Mouse (Mus musculus): Measurements from ENCODE around the gene Aldh1a1. TPM values are rescaled to one million over a fixed set of nuclear protein-coding genes. Genes with fewer than 3 reads are reported as not detected.
"Not testable (repeated sequence)": the region's sequence is repeated elsewhere in the genome, so short reads cannot be mapped to it uniquely, and the experiment has no call there.

The Aldh1a1 gene
- polyA plus RNA-seq, 1 experiment from 2014 or later: 5.0 TPM

DNA sequence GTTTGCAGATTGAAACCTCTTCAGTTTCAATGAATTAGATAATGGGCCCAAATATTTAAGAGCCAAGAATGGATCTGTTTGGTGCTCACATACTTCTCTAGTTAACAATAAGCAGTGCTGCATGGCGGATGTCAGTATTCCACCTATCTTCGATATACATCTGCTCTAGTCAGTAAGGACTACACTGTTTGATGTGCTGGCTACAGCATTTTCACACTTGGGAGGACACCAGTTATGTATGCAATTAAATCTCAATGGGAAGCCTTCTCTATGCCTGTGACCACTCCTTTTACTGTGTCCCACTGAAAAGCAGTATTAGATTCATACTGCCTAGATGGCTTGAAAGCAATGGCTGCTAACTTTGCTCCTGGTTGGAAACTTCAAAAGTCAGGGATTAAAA is 111.4 kb downstream of the Aldh1a1 start:
- Histone ChIP-seq H3K4me2 (no peak overlapping the region), H3K4me3 (replicated peaks) (no peak overlapping the region), H3K27ac (replicated peaks) (no peak overlapping the region), H3K36me3 (no peaks in the 10 kb centered on the region), H3K4me1 (no peaks in the 10 kb centered on the region), H3K9ac (replicated peaks) (no peak overlapping the region), H3K27me3 (replicated peaks) (no peaks in the 10 kb centered on the region), H3K9me3 (replicated peaks) (no peaks in the 10 kb centered on the region)
- 88% methylated on average over 2 of the region's 2 CpGs for WGBS
- no peak for ATAC-seq (ENCODE audit: low FRiP score)

DNA sequence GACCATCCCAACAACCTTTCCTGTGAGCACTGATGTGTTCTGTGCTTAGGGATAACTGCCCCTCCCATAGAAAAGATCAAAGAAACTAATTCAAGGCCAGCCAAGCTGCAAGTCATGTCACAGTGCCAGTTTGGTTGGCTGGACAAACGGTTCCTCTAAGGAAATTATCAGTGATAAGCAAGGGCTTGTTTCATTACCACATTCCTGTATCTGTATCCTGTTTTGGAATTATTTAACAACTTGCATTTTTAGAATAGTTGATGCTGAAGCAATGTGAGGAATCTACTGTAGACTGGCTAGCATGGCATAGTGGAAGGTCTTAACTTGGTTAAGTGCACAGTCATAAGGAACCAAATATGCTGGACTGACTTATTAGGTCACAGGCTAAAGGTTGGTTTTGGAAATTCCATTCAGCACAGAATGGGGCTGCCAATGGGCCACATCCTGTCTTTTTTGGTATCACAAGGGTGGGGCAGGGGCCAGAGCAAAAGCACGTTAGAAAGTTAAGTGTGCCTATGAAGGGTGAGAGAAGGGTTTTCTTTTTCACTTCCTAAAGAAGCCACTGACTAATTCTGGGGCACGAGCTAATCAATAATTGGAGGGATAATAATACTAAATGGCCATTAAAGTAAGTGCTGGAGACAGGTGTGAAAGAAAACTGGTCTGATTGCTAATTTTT is 121.9 kb downstream of the Aldh1a1 start:
- ATAC-seq (ENCODE audit: low FRiP score): no peak
- H3K27ac ChIP-seq (replicated peaks): no peak overlapping the region
- WGBS: 70% methylated on average over 3 of the region's 3 CpGs
- H3K27me3 ChIP-seq (replicated peaks): no peaks in the 10 kb centered on the region
- no peaks in the 10 kb centered on the region for H3K36me3 ChIP-seq
- H3K9ac ChIP-seq (replicated peaks): no peak overlapping the region
- no peak overlapping the region for H3K4me3 ChIP-seq (replicated peaks)
- no peaks in the 10 kb centered on the region for H3K9me3 ChIP-seq (replicated peaks)
- no peaks in the 10 kb centered on the region for H3K4me1 ChIP-seq
- no peak overlapping the region for H3K4me2 ChIP-seq

GRCm38 (mm10) chr19:20622434-20622833 is 129.9 kb downstream of the Aldh1a1 start:
- H3K36me3 ChIP-seq: no peaks in the 10 kb centered on the region
- 27% methylated on average over 2 of the region's 2 CpGs for WGBS
- no peaks in the 10 kb centered on the region for H3K27me3 ChIP-seq (replicated peaks)
- H3K9me3 ChIP-seq (replicated peaks): no peaks in the 10 kb centered on the region
- no peak overlapping the region for H3K27ac ChIP-seq (replicated peaks)
- no peak overlapping the region for H3K9ac ChIP-seq (replicated peaks)
- no peak overlapping the region for H3K4me3 ChIP-seq (replicated peaks)
- ATAC-seq (ENCODE audit: low FRiP score): no peak
- no peaks in the 10 kb centered on the region for H3K4me1 ChIP-seq
- no peak overlapping the region for H3K4me2 ChIP-seq

- no peak overlapping the region for H3K27ac ChIP-seq (replicated peaks)
- no peaks in the 10 kb centered on the region for H3K9me3 ChIP-seq (replicated peaks)
- 50% methylated on average over 10 of the region's 10 CpGs for WGBS
- H3K4me2 ChIP-seq: no peak overlapping the region
- no peak overlapping the region for H3K4me3 ChIP-seq (replicated peaks)
- H3K27me3 ChIP-seq (replicated peaks): no peaks in the 10 kb centered on the region
- H3K36me3 ChIP-seq: no peaks in the 10 kb centered on the region
- no peak for ATAC-seq (ENCODE audit: low FRiP score)
- H3K9ac ChIP-seq (replicated peaks): no peak overlapping the region
- no peaks in the 10 kb centered on the region for H3K4me1 ChIP-seq
Measured at GRCm38 (mm10) chr19:20623416-20623815, 130.9 kb downstream of the Aldh1a1 start.

GRCm38 (mm10) chr19:20631020-20631419 is 138.5 kb downstream of the Aldh1a1 start:
- ATAC-seq (ENCODE audit: low FRiP score): no peak
- Histone ChIP-seq H3K4me1 (no peaks in the 10 kb centered on the region), H3K27me3 (replicated peaks) (no peaks in the 10 kb centered on the region), H3K4me3 (replicated peaks) (no peak overlapping the region), H3K9me3 (replicated peaks) (no peaks in the 10 kb centered on the region), H3K36me3 (no peaks in the 10 kb centered on the region), H3K9ac (replicated peaks) (no peak overlapping the region), H3K4me2 (no peak overlapping the region), H3K27ac (replicated peaks) (no peak overlapping the region)
- 93% methylated on average over 1 of the region's 1 CpGs for WGBS

- H3K4me2 ChIP-seq: no peak overlapping the region
- 34% methylated on average over 12 of the region's 12 CpGs for WGBS
- no peak overlapping the region for H3K9ac ChIP-seq (replicated peaks)
- no peak overlapping the region for H3K27ac ChIP-seq (replicated peaks)
- no peaks in the 10 kb centered on the region for H3K36me3 ChIP-seq
- H3K9me3 ChIP-seq (replicated peaks): no peaks in the 10 kb centered on the region
- H3K4me1 ChIP-seq: no peaks in the 10 kb centered on the region
- H3K27me3 ChIP-seq (replicated peaks): no peaks in the 10 kb centered on the region
- no peak overlapping the region for H3K4me3 ChIP-seq (replicated peaks)
- ATAC-seq (ENCODE audit: low FRiP score): no peak; the same call in 1 of the 2 replicates
Measured at GRCm38 (mm10) chr19:20633876-20634691, 141.6 kb downstream of the Aldh1a1 start.

DNA sequence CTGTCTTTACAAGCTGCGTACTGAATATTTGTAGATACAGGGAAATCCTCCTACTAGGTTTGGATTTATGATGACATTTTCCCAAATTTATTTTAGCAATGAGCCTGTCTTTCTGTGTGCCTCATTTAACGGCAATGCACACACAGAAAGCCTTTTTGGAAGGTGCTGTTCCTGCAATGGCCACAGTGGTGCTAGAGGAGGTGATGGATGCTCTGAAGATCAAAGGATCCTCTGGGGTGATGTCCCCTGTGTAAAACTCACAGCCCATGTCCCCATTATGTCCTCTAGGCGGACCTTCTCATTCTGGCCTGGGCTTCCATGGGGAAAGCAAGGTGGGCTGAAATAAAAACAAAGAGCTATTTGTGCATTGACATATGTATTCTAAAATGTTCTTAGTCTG is 151.8 kb downstream of the Aldh1a1 start:
- WGBS: 49% methylated on average over 3 of the region's 3 CpGs
- no peak for ATAC-seq (ENCODE audit: low FRiP score)
- Histone ChIP-seq H3K9me3 (replicated peaks) (no peaks in the 10 kb centered on the region), H3K4me1 (no peaks in the 10 kb centered on the region), H3K27ac (replicated peaks) (no peak overlapping the region), H3K9ac (replicated peaks) (no peak overlapping the region), H3K4me2 (no peak overlapping the region), H3K36me3 (no peaks in the 10 kb centered on the region), H3K27me3 (replicated peaks) (no peaks in the 10 kb centered on the region), H3K4me3 (replicated peaks) (no peak overlapping the region)

- H3K9me3 ChIP-seq (replicated peaks); ATAC-seq (ENCODE audit: low FRiP score); H3K36me3 ChIP-seq; H3K27me3 ChIP-seq (replicated peaks); H3K4me2 ChIP-seq; H3K27ac ChIP-seq (replicated peaks); H3K4me1 ChIP-seq; H3K4me3 ChIP-seq (replicated peaks); H3K9ac ChIP-seq (replicated peaks): not testable (repeated sequence)
Measured at GRCm38 (mm10) chr19:20647496-20647895, 155.0 kb downstream of the Aldh1a1 start.

- WGBS: 18% methylated on average over 2 of the region's 2 CpGs
- no peak for ATAC-seq (ENCODE audit: low FRiP score)
- H3K27ac ChIP-seq (replicated peaks): no peak overlapping the region
- H3K4me3 ChIP-seq (replicated peaks): no peak overlapping the region
- no peaks in the 10 kb centered on the region for H3K27me3 ChIP-seq (replicated peaks)
- no peak overlapping the region for H3K4me2 ChIP-seq
- H3K36me3 ChIP-seq: no peaks in the 10 kb centered on the region
- no peak overlapping the region for H3K9ac ChIP-seq (replicated peaks)
- H3K9me3 ChIP-seq (replicated peaks): no peaks in the 10 kb centered on the region
- H3K4me1 ChIP-seq: no peaks in the 10 kb centered on the region
Measured at GRCm38 (mm10) chr19:20650008-20650407, 157.5 kb downstream of the Aldh1a1 start.

DNA sequence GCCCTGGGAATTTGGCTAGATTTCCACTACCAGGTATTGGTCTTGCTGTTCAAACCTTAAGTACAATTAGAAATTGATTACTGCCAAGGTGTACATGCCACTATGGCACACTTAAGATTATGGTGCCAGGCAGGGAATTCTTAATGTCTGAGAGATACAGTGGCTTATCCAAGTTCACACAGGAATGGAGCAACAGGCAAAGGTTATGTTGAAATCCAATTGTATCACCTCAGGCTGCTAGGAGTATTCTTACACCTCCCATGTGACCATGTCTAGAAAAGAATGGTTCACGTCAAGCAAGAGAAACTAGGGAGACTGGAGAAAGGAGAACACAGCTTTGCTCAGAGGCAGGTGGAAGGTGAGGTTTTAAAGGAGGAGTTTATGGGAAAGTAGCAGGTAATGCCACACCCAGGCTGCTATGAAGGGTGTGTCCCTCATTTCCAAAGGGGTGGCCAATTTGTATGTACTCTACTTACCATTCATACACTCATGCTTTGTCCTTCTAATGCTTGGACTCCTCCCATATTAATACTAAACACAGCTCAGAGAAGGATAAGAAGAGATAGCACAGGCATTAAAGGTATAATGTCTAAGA is 160.7 kb downstream of the Aldh1a1 start:
- Histone ChIP-seq H3K27me3 (replicated peaks) (no peaks in the 10 kb centered on the region), H3K9ac (replicated peaks) (no peak overlapping the region), H3K27ac (replicated peaks) (no peak overlapping the region), H3K36me3 (no peaks in the 10 kb centered on the region), H3K4me1 (no peaks in the 10 kb centered on the region), H3K4me2 (no peak overlapping the region), H3K4me3 (replicated peaks) (no peak overlapping the region), H3K9me3 (replicated peaks) (no peaks in the 10 kb centered on the region)
- WGBS: 84% methylated on average over 1 of the region's 1 CpGs
- ATAC-seq (ENCODE audit: low FRiP score): no peak

DNA sequence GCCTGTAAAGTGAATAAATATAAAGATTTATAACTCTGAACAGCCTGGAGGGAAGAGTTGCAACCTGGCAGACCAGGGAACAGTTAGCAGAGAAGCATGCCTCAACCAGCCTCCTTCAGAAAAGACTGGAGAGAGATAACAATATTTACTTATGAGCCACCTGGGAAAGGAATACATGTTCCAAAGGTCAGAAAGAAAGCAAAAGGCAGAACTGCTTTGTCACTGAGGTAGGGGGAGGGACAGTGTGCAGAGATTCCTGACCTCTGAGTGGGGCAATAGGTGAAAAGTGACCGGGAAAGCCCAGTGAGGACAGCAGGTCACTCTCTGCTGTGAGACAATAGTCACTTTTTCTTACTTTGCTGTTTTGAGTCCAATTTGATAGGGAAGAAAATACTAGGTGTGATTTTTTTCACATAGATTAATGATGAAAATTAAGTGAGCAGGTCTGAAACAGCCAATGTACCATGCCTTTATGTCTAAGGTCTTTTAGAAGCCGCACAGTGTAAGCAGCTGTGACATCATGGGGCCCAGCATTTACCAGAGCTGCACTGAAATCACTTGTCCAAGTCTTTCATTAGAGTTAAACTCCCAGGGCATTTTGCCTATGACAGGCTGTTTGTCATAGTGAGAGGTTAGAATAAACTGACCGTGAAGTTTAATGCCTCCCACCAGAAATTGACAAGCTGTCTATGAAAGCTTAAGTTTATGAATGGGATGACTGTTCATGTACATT is 161.8 kb downstream of the Aldh1a1 start:
- Histone ChIP-seq H3K27ac (replicated peaks) (no peak overlapping the region), H3K4me1 (no peaks in the 10 kb centered on the region), H3K9ac (replicated peaks) (no peak overlapping the region), H3K36me3 (no peaks in the 10 kb centered on the region), H3K4me2 (no peak overlapping the region), H3K27me3 (replicated peaks) (no peaks in the 10 kb centered on the region), H3K9me3 (replicated peaks) (no peaks in the 10 kb centered on the region), H3K4me3 (replicated peaks) (no peak overlapping the region)
- 58% methylated on average over 3 of the region's 3 CpGs for WGBS
- no peak; the same call in 1 of the 2 replicates for ATAC-seq (ENCODE audit: low FRiP score)

All from neural tube, embryonic 15.5 days (tissue).